Mouse (Mus musculus): ENCODE results near the gene Grin2d. TPM values are rescaled to one million over a fixed set of nuclear protein-coding genes. Genes with fewer than 3 reads are reported as not detected.

Gene Grin2d
- polyA plus RNA-seq, 2 experiments: 0.61 to 4.9 TPM

GRCm38 (mm10) chr7:45782271-45782670 is 95.9 kb downstream of the Grin2d start:
- H3K4me3 ChIP-seq (replicated peaks; ENCODE audit: low read length): no peak overlapping the region
- DNase-seq (ENCODE audit: low spot score) (no peak), ATAC-seq (ENCODE audit: low FRiP score, low read depth) (no peak)
- H3K27ac ChIP-seq (replicated peaks; ENCODE audit: low read depth, low read length): no peak overlapping the region
- no peak overlapping the region for H3K4me2 ChIP-seq (replicated peaks; ENCODE audit: low read depth, low read length, severe bottlenecking)
- no peak for TF ChIP-seq POLR2A (IDR thresholded peaks at IDR 0.05; ENCODE audit: borderline replicate concordance, extremely low read depth, insufficient read depth, insufficient read length)
- H3K9me3 ChIP-seq (ENCODE audit: control insufficient read depth, low read length): no peaks in the 10 kb centered on the region
- no peaks in the 10 kb centered on the region for H3K27me3 ChIP-seq (ENCODE audit: control insufficient read depth, insufficient read depth, low read length)
- WGBS: 63% methylated on average over 4 of the region's 4 CpGs
- no peak overlapping the region for H3K9ac ChIP-seq (ENCODE audit: low read depth, low read length, severe bottlenecking)
- H3K36me3 ChIP-seq (ENCODE audit: control insufficient read depth, insufficient read depth, low read length): no peaks in the 10 kb centered on the region
- H3K4me1 ChIP-seq (ENCODE audit: control insufficient read depth, insufficient read depth, low read length): peaks cover 18% of the 10 kb centered on the region

Other genes with a start within 250 kb of the Grin2d start
- gene Mamstr, start 238.4 kb downstream of the Grin2d start, polyA plus RNA-seq (2012; rRNA removed): 34.6 and 43.9 TPM in 2 replicates
- gene Mamstr, start 238.4 kb downstream of the Grin2d start, polyA plus RNA-seq (2014; fragmentation: Nextera tagmentation; extraction: Ambion mirVana): 15.7 and 19.8 TPM in 2 replicates
- 1.1 and 1.4 TPM in 2 replicates for gene Fut2, start 212.0 kb downstream of the Grin2d start, polyA plus RNA-seq (2012; rRNA removed)
- 2.2 and 2.9 TPM in 2 replicates for gene Fut2, start 212.0 kb downstream of the Grin2d start, polyA plus RNA-seq (2014; fragmentation: Nextera tagmentation; extraction: Ambion mirVana)
- gene Ntn5, start 194.4 kb downstream of the Grin2d start, polyA plus RNA-seq (2012; rRNA removed): 1.3 and 2.1 TPM in 2 replicates
- gene Ntn5, start 194.4 kb downstream of the Grin2d start, polyA plus RNA-seq (2014; fragmentation: Nextera tagmentation; extraction: Ambion mirVana): 0.59 and 0.86 TPM in 2 replicates
- gene Sec1, start 184.0 kb downstream of the Grin2d start, polyA plus RNA-seq (2012; rRNA removed): 1.7 and 2.8 TPM in 2 replicates
- gene Sec1, start 184.0 kb downstream of the Grin2d start, polyA plus RNA-seq (2014; fragmentation: Nextera tagmentation; extraction: Ambion mirVana): 0.46 and 0.92 TPM in 2 replicates
- gene Car11, start 178.5 kb downstream of the Grin2d start, polyA plus RNA-seq (2012; rRNA removed): 34.1 and 46.4 TPM in 2 replicates
- 9.5 and 10.6 TPM in 2 replicates for gene Car11, start 178.5 kb downstream of the Grin2d start, polyA plus RNA-seq (2014; fragmentation: Nextera tagmentation; extraction: Ambion mirVana)
- 15.1 and 16.8 TPM in 2 replicates for gene Dbp, start 173.3 kb downstream of the Grin2d start, polyA plus RNA-seq (2012; rRNA removed)
- gene Dbp, start 173.3 kb downstream of the Grin2d start, polyA plus RNA-seq (2014; fragmentation: Nextera tagmentation; extraction: Ambion mirVana): 7.0 and 8.9 TPM in 2 replicates
- gene Rpl18, start 162.9 kb downstream of the Grin2d start, polyA plus RNA-seq (2012; rRNA removed): 1,056 and 1,196 TPM in 2 replicates
- 1,210 and 1,246 TPM in 2 replicates for gene Rpl18, start 162.9 kb downstream of the Grin2d start, polyA plus RNA-seq (2014; fragmentation: Nextera tagmentation; extraction: Ambion mirVana)
- gene Sphk2, start 160.4 kb downstream of the Grin2d start, polyA plus RNA-seq (2012; rRNA removed): 36.9 and 48.5 TPM in 2 replicates
- 27.5 and 29.2 TPM in 2 replicates for gene Sphk2, start 160.4 kb downstream of the Grin2d start, polyA plus RNA-seq (2014; fragmentation: Nextera tagmentation; extraction: Ambion mirVana)
- gene Fam83e, start 157.2 kb downstream of the Grin2d start, polyA plus RNA-seq (2012; rRNA removed): 0.92 and 0.95 TPM in 2 replicates
- gene Fam83e, start 157.2 kb downstream of the Grin2d start, polyA plus RNA-seq (2014; fragmentation: Nextera tagmentation; extraction: Ambion mirVana): 0.30 and 0.48 TPM in 2 replicates
- not detected in 2 replicates for gene Spaca4, start 152.6 kb downstream of the Grin2d start, polyA plus RNA-seq (2012; rRNA removed)
- not detected in 2 replicates for gene Spaca4, start 152.6 kb downstream of the Grin2d start, polyA plus RNA-seq (2014; fragmentation: Nextera tagmentation; extraction: Ambion mirVana)
- gene Lmtk3, start 94.6 kb downstream of the Grin2d start, polyA plus RNA-seq (2012; rRNA removed): 46.2 and 70.5 TPM in 2 replicates
- gene Lmtk3, start 94.6 kb downstream of the Grin2d start, polyA plus RNA-seq (2014; fragmentation: Nextera tagmentation; extraction: Ambion mirVana): 1.8 and 2.8 TPM in 2 replicates
- gene Sult2b1, start 93.7 kb downstream of the Grin2d start, polyA plus RNA-seq (2012; rRNA removed): 5.3 and 8.9 TPM in 2 replicates
- 19.0 and 31.7 TPM in 2 replicates for gene Sult2b1, start 93.7 kb downstream of the Grin2d start, polyA plus RNA-seq (2014; fragmentation: Nextera tagmentation; extraction: Ambion mirVana)
- gene Cyth2, start 63.8 kb downstream of the Grin2d start, polyA plus RNA-seq (2012; rRNA removed): 100 and 105 TPM in 2 replicates
- gene Cyth2, start 63.8 kb downstream of the Grin2d start, polyA plus RNA-seq (2014; fragmentation: Nextera tagmentation; extraction: Ambion mirVana): 91.7 and 113 TPM in 2 replicates
- gene Kcnj14, start 53.6 kb downstream of the Grin2d start, polyA plus RNA-seq (2012; rRNA removed): 1.7 and 3.5 TPM in 2 replicates
- gene Kcnj14, start 53.6 kb downstream of the Grin2d start, polyA plus RNA-seq (2014; fragmentation: Nextera tagmentation; extraction: Ambion mirVana): 1.1 and 1.4 TPM in 2 replicates
- gene Grwd1, start 47.4 kb downstream of the Grin2d start, polyA plus RNA-seq (2012; rRNA removed): 33.7 and 38.7 TPM in 2 replicates
- 62.4 and 62.9 TPM in 2 replicates for gene Grwd1, start 47.4 kb downstream of the Grin2d start, polyA plus RNA-seq (2014; fragmentation: Nextera tagmentation; extraction: Ambion mirVana)
- 374 and 521 TPM in 2 replicates for gene Kdelr1, start 5.6 kb downstream of the Grin2d start, polyA plus RNA-seq (2012; rRNA removed)
- gene Kdelr1, start 5.6 kb downstream of the Grin2d start, polyA plus RNA-seq (2014; fragmentation: Nextera tagmentation; extraction: Ambion mirVana): 140 and 163 TPM in 2 replicates
- 0.49 and 0.83 TPM in 2 replicates for gene Syngr4, start 18.3 kb upstream of the Grin2d start, polyA plus RNA-seq (2012; rRNA removed)
- 0.53 and 0.99 TPM in 2 replicates for gene Syngr4, start 18.3 kb upstream of the Grin2d start, polyA plus RNA-seq (2014; fragmentation: Nextera tagmentation; extraction: Ambion mirVana)
- 17.1 and 22.7 TPM in 2 replicates for gene Tmem143, start 18.6 kb upstream of the Grin2d start, polyA plus RNA-seq (2012; rRNA removed)
- 3.5 and 4.7 TPM in 2 replicates for gene Tmem143, start 18.6 kb upstream of the Grin2d start, polyA plus RNA-seq (2014; fragmentation: Nextera tagmentation; extraction: Ambion mirVana)
- 201 and 274 TPM in 2 replicates for gene Emp3, start 43.0 kb upstream of the Grin2d start, polyA plus RNA-seq (2012; rRNA removed)
- 318 and 324 TPM in 2 replicates for gene Emp3, start 43.0 kb upstream of the Grin2d start, polyA plus RNA-seq (2014; fragmentation: Nextera tagmentation; extraction: Ambion mirVana)
- 7.1 and 7.9 TPM in 2 replicates for gene Ccdc114, start 45.7 kb upstream of the Grin2d start, polyA plus RNA-seq (2012; rRNA removed)
- 2.5 and 3.1 TPM in 2 replicates for gene Ccdc114, start 45.7 kb upstream of the Grin2d start, polyA plus RNA-seq (2014; fragmentation: Nextera tagmentation; extraction: Ambion mirVana)
- 1.2 and 2.2 TPM in 2 replicates for gene Abcc6, start 151.9 kb upstream of the Grin2d start, polyA plus RNA-seq (2012; rRNA removed)
- gene Abcc6, start 151.9 kb upstream of the Grin2d start, polyA plus RNA-seq (2014; fragmentation: Nextera tagmentation; extraction: Ambion mirVana): 0.18 and 0.30 TPM in 2 replicates
- gene Nomo1, start 155.3 kb upstream of the Grin2d start, polyA plus RNA-seq (2012; rRNA removed): 38.8 and 39.5 TPM in 2 replicates
- 21.2 and 22.1 TPM in 2 replicates for gene Nomo1, start 155.3 kb upstream of the Grin2d start, polyA plus RNA-seq (2014; fragmentation: Nextera tagmentation; extraction: Ambion mirVana)
- 2.6 and 4.7 TPM in 2 replicates for gene Kcnj11, start 222.4 kb upstream of the Grin2d start, polyA plus RNA-seq (2012; rRNA removed)
- 0.28 and 0.41 TPM in 2 replicates for gene Kcnj11, start 222.4 kb upstream of the Grin2d start, polyA plus RNA-seq (2014; fragmentation: Nextera tagmentation; extraction: Ambion mirVana)